Mouse (Mus musculus) spleen, adult 2 months (tissue): ENCODE results near the gene Ppp4r2.
"Not testable (repeated sequence)": the region's sequence is repeated elsewhere in the genome, so short reads cannot be mapped to it uniquely, and the experiment has no call there.

Source experiments
- CTCF ChIP-seq: fragments of 200-500 bp; IDR thresholded peaks from 2 replicates; pipeline ENCODE4 v1.5.1; 2011; ENCODE audit warnings: mild to moderate bottlenecking, inconsistent platforms; ENCODE audit not compliant: insufficient read depth, insufficient read length, insufficient replicate concordance; ENCODE audit errors: extremely low read depth
- POLR2A ChIP-seq: fragments of 200-500 bp; IDR thresholded peaks from 2 replicates; pipeline ENCODE4 v1.6.1; 2011; ENCODE audit warnings: low read depth, low read length, inconsistent platforms

DNA sequence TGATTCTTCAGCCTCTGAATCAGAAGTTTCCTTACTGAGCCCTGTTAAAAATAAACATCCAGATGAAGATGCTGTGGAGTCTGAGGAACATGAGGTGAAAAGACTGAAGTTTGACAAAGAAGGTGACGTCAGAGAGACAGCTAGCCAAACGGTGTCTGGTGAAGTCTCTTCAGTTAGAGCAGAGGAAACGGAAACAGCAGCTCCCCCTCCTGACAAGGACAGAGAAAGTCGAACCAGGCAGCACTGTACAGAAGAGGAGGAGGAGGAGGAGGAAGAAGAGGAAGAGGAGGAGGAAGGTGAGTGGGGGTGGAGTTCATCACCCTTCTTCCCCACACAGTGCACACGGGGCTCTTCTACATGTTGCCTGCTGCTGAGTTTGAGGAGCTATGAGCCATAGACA is 32.4 kb downstream of the Ppp4r2 start:
- TF ChIP-seq CTCF, POLR2A: not testable (repeated sequence)
